Mouse (Mus musculus): Measurements from ENCODE around the gene Vamp3.
"Not testable (repeated sequence)": the region's sequence is repeated elsewhere in the genome, so short reads cannot be mapped to it uniquely, and the experiment has no call there.

- not testable (repeated sequence) for TF ChIP-seq TCF12 (IDR thresholded peaks at IDR 0.05; ENCODE audit: low read depth, low read length); CTCF (IDR thresholded peaks at IDR 0.05 in 2 of 3, conservative IDR thresholded peaks at IDR 0.05 in 1 of 3; ENCODE audit: control insufficient read depth in 1 of 3, insufficient read depth in 1 of 3, low read depth in 2 of 3, low read length in 3 of 3, poor library complexity in 1 of 3, severe bottlenecking in 1 of 3); POLR2A (IDR thresholded peaks at IDR 0.05; ENCODE audit: control insufficient read depth in 1 of 2, insufficient read depth in 1 of 2, low read depth in 1 of 2, low read length in 2 of 2, poor library complexity in 1 of 2); RAD21 (IDR thresholded peaks at IDR 0.05; ENCODE audit: low read depth, low read length); CHD1 (IDR thresholded peaks at IDR 0.05; ENCODE audit: low read depth, low read length); GATA1 (IDR thresholded peaks at IDR 0.05; ENCODE audit: low read depth, low read length); HCFC1 (IDR thresholded peaks at IDR 0.05; ENCODE audit: low read depth, low read length); NRF1 (IDR thresholded peaks at IDR 0.05; ENCODE audit: insufficient read depth, low read depth, low read length, poor library complexity, severe bottlenecking); KAT2A (conservative IDR thresholded peaks at IDR 0.05; ENCODE audit: low read depth, low read length); USF1 (IDR thresholded peaks at IDR 0.05; ENCODE audit: low read depth, low read length); EP300 (IDR thresholded peaks at IDR 0.05; ENCODE audit: low read depth in 1 of 2, low read length in 2 of 2); MYB (IDR thresholded peaks at IDR 0.05; ENCODE audit: low read depth, low read length); USF2 (IDR thresholded peaks at IDR 0.05; ENCODE audit: borderline replicate concordance in 1 of 2, insufficient read depth in 1 of 2, low read depth in 1 of 2, low read length in 2 of 2); MXI1 (IDR thresholded peaks at IDR 0.05; ENCODE audit: low read depth, low read length)
Observed at GRCm38 (mm10) chr4:151017356-151017755, 40.4 kb downstream of the Vamp3 start.

All from MEL (cell line).